Mouse (Mus musculus) liver, adult 2 months (tissue): ENCODE results near the gene 2610507B11Rik. TPM values are rescaled to one million over a fixed set of nuclear protein-coding genes. Genes with fewer than 3 reads are reported as not detected.

Source experiments
- DNase-seq: peaks from one replicate; pipeline ENCODE4 v3.0.0-alpha.2; 2011; ENCODE audit warnings: low read depth, low spot score; ENCODE audit errors: extremely low read depth
- H3K27ac ChIP-seq: fragments of 200-500 bp; replicated peaks from 2 replicates; pipeline ENCODE4 v1.5.1; 2012; ENCODE audit warnings: low read depth, mild to moderate bottlenecking, control low read depth, inconsistent platforms, low read length; ENCODE audit not compliant: insufficient read depth
- H3K27me3 ChIP-seq: fragments of 200-500 bp; 2 replicates; pipeline ENCODE4 v1.6.1; 2012; ENCODE audit warnings: mild to moderate bottlenecking, moderate library complexity, low read length, inconsistent platforms; ENCODE audit not compliant: control insufficient read depth, insufficient read depth
- H3K36me3 ChIP-seq: fragments of 200-500 bp; 2 replicates; pipeline ENCODE4 v1.6.1; 2012; ENCODE audit warnings: low read length, inconsistent platforms; ENCODE audit not compliant: control insufficient read depth, insufficient read depth
- H3K4me1 ChIP-seq: fragments of 200-500 bp; 2 replicates; pipeline ENCODE4 v1.6.1; 2011; ENCODE audit warnings: low read length; ENCODE audit not compliant: control insufficient read depth, insufficient read depth
- H3K4me3 ChIP-seq: fragments of 200-500 bp; 2 replicates; pipeline ENCODE4 v1.5.1; 2011; ENCODE audit warnings: low read depth, mild to moderate bottlenecking, control low read depth, low read length, moderate library complexity; ENCODE audit not compliant: insufficient read depth
- H3K79me2 ChIP-seq: fragments of 200-500 bp; 2 replicates; pipeline ENCODE4 v1.6.1; 2012; ENCODE audit warnings: inconsistent platforms, mild to moderate bottlenecking, low read length, moderate library complexity; ENCODE audit not compliant: control insufficient read depth, insufficient read depth
- H3K9ac ChIP-seq: fragments of 200-500 bp; 2 replicates; pipeline ENCODE4 v1.6.1; 2012; ENCODE audit warnings: low read depth, mild to moderate bottlenecking, control low read depth, inconsistent platforms, low read length
- CTCF ChIP-seq: fragments of 200-500 bp; IDR thresholded peaks from 2 replicates; pipeline ENCODE4 v1.5.1; 2011; ENCODE audit warnings: low read depth, low read length, control low read depth
- POLR2A ChIP-seq: fragments of 200-500 bp; IDR thresholded peaks from 2 replicates; pipeline ENCODE4 v1.6.1; 2011; ENCODE audit warnings: low read length, control low read depth; ENCODE audit not compliant: insufficient read depth; ENCODE audit errors: extremely low read depth
- WGBS: fragments of 180-500 bp; shearing (Covaris S2); methylation state at CpG from one replicate; pipeline ENCODE4 v1.1.7; 2018; 5-methylcytosine and 5-hydroxymethylcytosine counted together
- polyA plus RNA-seq: library from polyadenylated mRNA; depleted of rRNA; stranded (reverse); fragments of >200 nt; gene quantifications from 2 replicates; pipeline ENCODE4 v1.2.3, GENCODE M21; 2012; rRNA removed
- total RNA-seq: library from RNA; depleted of rRNA; stranded (reverse); fragments of >200 nt; gene quantifications from 2 replicates; pipeline ENCODE4 v1.2.3, GENCODE M21; 2014; rRNA removed

Gene 2610507B11Rik
- total and polyA plus RNA-seq, 2 experiments: 43.6 to 68.6 TPM

DNA sequence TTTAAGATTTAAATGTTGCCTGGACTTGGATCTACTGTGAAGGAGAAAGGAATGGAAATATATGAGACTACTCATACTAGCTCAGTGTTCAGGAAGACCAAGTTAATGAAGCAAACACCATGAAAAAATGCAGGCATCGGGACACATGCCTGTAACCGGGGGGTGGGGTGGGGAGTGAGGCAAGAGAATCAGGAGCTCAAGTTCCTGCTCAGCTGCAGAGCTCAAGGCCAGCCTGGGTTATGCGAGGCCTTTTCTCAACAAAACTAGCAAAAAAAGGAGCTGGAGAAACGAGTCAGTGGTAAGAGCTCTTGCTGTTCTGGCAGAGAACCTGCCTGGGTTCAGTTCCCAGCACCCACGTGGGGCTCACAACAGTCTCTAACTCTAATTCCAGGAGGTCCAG, 72.4 kb downstream of the 2610507B11Rik start:
- Histone ChIP-seq H3K79me2 (peaks cover 3% of the 10 kb centered on the region; the same call in 1 of the 2 replicates), H3K27ac (no peak overlapping the region), H3K9ac (no peak overlapping the region), H3K4me3 (no peak overlapping the region), H3K4me1 (peaks cover 2% of the 10 kb centered on the region; the same call in 1 of the 2 replicates), H3K36me3 (peaks cover 14% of the 10 kb centered on the region), H3K27me3 (no peaks in the 10 kb centered on the region)
- DNase-seq: no peak
- WGBS: 95% methylated on average over 5 of the region's 5 CpGs
- TF ChIP-seq POLR2A (no peak), CTCF (no peak)

DNA sequence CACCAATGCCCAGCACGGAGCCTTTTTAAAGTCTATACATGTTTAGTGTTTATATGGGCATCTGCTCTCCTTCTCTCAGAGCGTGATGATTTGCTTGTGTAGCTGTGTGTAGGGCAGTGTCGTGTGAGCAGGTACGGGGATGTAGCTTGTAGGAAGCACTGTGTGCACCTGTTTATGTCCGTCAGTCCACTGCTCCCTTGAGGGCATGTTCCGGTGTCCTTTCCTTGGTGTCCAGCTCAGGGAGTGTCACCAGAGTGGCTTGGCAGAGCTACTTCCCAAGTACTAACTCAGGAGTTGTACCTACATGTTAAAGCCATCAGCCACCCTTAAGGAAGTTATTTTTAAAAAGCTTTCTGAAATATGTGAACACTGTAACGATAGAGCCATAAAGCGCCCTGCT, 75.5 kb downstream of the 2610507B11Rik start:
- TF ChIP-seq POLR2A: no peak
- no peak for TF ChIP-seq CTCF
- Histone ChIP-seq H3K4me1 (no peaks in the 10 kb centered on the region), H3K9ac (no peak overlapping the region), H3K36me3 (peaks cover 21% of the 10 kb centered on the region), H3K27me3 (no peaks in the 10 kb centered on the region), H3K79me2 (no peaks in the 10 kb centered on the region), H3K27ac (no peak overlapping the region), H3K4me3 (no peak overlapping the region)
- no peak for DNase-seq
- WGBS: 97% methylated on average over 8 of the region's 8 CpGs

Other genes starting within 250 kb of the 2610507B11Rik start
- 4.3 and 6.0 TPM in 2 replicates for gene Dhrs13, start 229.5 kb upstream of the 2610507B11Rik start, total RNA-seq
- 5.4 and 6.0 TPM in 2 replicates for gene Dhrs13, start 229.5 kb upstream of the 2610507B11Rik start, polyA plus RNA-seq
- gene Flot2, start 223.8 kb upstream of the 2610507B11Rik start, total RNA-seq: 19.1 and 23.0 TPM in 2 replicates
- 66.5 and 70.7 TPM in 2 replicates for gene Flot2, start 223.8 kb upstream of the 2610507B11Rik start, polyA plus RNA-seq
- gene Eral1, start 181.4 kb upstream of the 2610507B11Rik start, total RNA-seq: 16.4 and 18.2 TPM in 2 replicates
- 25.2 and 27.2 TPM in 2 replicates for gene Eral1, start 181.4 kb upstream of the 2610507B11Rik start, polyA plus RNA-seq
- 2.5 and 3.4 TPM in 2 replicates for gene Fam222b, start 167.1 kb upstream of the 2610507B11Rik start, total RNA-seq
- 12.5 and 13.6 TPM in 2 replicates for gene Fam222b, start 167.1 kb upstream of the 2610507B11Rik start, polyA plus RNA-seq
- 8.8 and 11.1 TPM in 2 replicates for gene Traf4, start 96.2 kb upstream of the 2610507B11Rik start, total RNA-seq
- gene Traf4, start 96.2 kb upstream of the 2610507B11Rik start, polyA plus RNA-seq: 69.0 and 73.5 TPM in 2 replicates
- gene Nek8, start 85.1 kb upstream of the 2610507B11Rik start, total RNA-seq: 4.1 and 5.2 TPM in 2 replicates
- gene Nek8, start 85.1 kb upstream of the 2610507B11Rik start, polyA plus RNA-seq: 5.2 and 7.2 TPM in 2 replicates
- gene Tlcd1, start 85.0 kb upstream of the 2610507B11Rik start, total RNA-seq: 44.8 and 50.7 TPM in 2 replicates
- 46.6 and 61.5 TPM in 2 replicates for gene Tlcd1, start 85.0 kb upstream of the 2610507B11Rik start, polyA plus RNA-seq
- 318 and 352 TPM in 2 replicates for gene Rpl23a, start 78.2 kb upstream of the 2610507B11Rik start, total RNA-seq
- gene Rpl23a, start 78.2 kb upstream of the 2610507B11Rik start, polyA plus RNA-seq: 88.5 and 110 TPM in 2 replicates
- gene Rab34, start 73.3 kb upstream of the 2610507B11Rik start, total RNA-seq: 2.6 and 2.8 TPM in 2 replicates
- gene Rab34, start 73.3 kb upstream of the 2610507B11Rik start, polyA plus RNA-seq: 5.2 and 5.3 TPM in 2 replicates
- 0.55 and 0.60 TPM in 2 replicates for gene Proca1, start 68.4 kb upstream of the 2610507B11Rik start, total RNA-seq
- gene Proca1, start 68.4 kb upstream of the 2610507B11Rik start, polyA plus RNA-seq: 0.24 and 0.35 TPM in 2 replicates
- gene Sdf2, start 16.0 kb upstream of the 2610507B11Rik start, total RNA-seq: 45.5 and 48.1 TPM in 2 replicates
- gene Sdf2, start 16.0 kb upstream of the 2610507B11Rik start, polyA plus RNA-seq: 63.9 and 70.1 TPM in 2 replicates
- gene Supt6, start 15.8 kb upstream of the 2610507B11Rik start, total RNA-seq: 11.0 and 13.0 TPM in 2 replicates
- gene Supt6, start 15.8 kb upstream of the 2610507B11Rik start, polyA plus RNA-seq: 8.0 and 8.9 TPM in 2 replicates
- gene BC030499, start 29.1 kb downstream of the 2610507B11Rik start, total RNA-seq: 0.18 and 0.27 TPM in 2 replicates
- 0.11 and 0.13 TPM in 2 replicates for gene BC030499, start 29.1 kb downstream of the 2610507B11Rik start, polyA plus RNA-seq
- 0.54 and 0.83 TPM in 2 replicates for gene Spag5, start 39.8 kb downstream of the 2610507B11Rik start, total RNA-seq
- gene Spag5, start 39.8 kb downstream of the 2610507B11Rik start, polyA plus RNA-seq: 0.15 and 0.19 TPM in 2 replicates
- gene Aldoc, start 61.2 kb downstream of the 2610507B11Rik start, total RNA-seq: 15.8 and 16.9 TPM in 2 replicates
- 8.8 and 19.1 TPM in 2 replicates for gene Aldoc, start 61.2 kb downstream of the 2610507B11Rik start, polyA plus RNA-seq
- 6.6 and 8.6 TPM in 2 replicates for gene Pigs, start 66.7 kb downstream of the 2610507B11Rik start, total RNA-seq
- gene Pigs, start 66.7 kb downstream of the 2610507B11Rik start, polyA plus RNA-seq: 34.9 and 35.5 TPM in 2 replicates
- 5.5 and 7.2 TPM in 2 replicates for gene Unc119, start 81.7 kb downstream of the 2610507B11Rik start, total RNA-seq
- 7.7 and 12.7 TPM in 2 replicates for gene Unc119, start 81.7 kb downstream of the 2610507B11Rik start, polyA plus RNA-seq
- gene Foxn1, start 124.8 kb downstream of the 2610507B11Rik start, total RNA-seq: not detected in 2 replicates
- not detected in 2 replicates for gene Foxn1, start 124.8 kb downstream of the 2610507B11Rik start, polyA plus RNA-seq
- gene Slc13a2, start 160.5 kb downstream of the 2610507B11Rik start, total RNA-seq: 0.65 and 1.9 TPM in 2 replicates
- gene Slc13a2, start 160.5 kb downstream of the 2610507B11Rik start, polyA plus RNA-seq: 4.7 and 5.6 TPM in 2 replicates
- gene Slc46a1, start 203.9 kb downstream of the 2610507B11Rik start, total RNA-seq: 36.2 and 38.0 TPM in 2 replicates
- gene Slc46a1, start 203.9 kb downstream of the 2610507B11Rik start, polyA plus RNA-seq: 133 and 146 TPM in 2 replicates
- 0.09 and 0.34 TPM in 2 replicates for gene Sarm1, start 236.0 kb downstream of the 2610507B11Rik start, total RNA-seq
- gene Sarm1, start 236.0 kb downstream of the 2610507B11Rik start, polyA plus RNA-seq: 0.21 and 0.24 TPM in 2 replicates
- 2,089 and 2,597 TPM in 2 replicates for gene Vtn, start 237.3 kb downstream of the 2610507B11Rik start, total RNA-seq
- gene Vtn, start 237.3 kb downstream of the 2610507B11Rik start, polyA plus RNA-seq: 3,152 and 3,193 TPM in 2 replicates
- 0.34 and 0.37 TPM in 2 replicates for gene Sebox, start 241.7 kb downstream of the 2610507B11Rik start, total RNA-seq
- 0.36 and 0.91 TPM in 2 replicates for gene Sebox, start 241.7 kb downstream of the 2610507B11Rik start, polyA plus RNA-seq